Mouse (Mus musculus) heart, embryonic 12.5 days (tissue): ENCODE measurements around the gene Fggy. TPM values are rescaled to one million over a fixed set of nuclear protein-coding genes. Genes with fewer than 3 reads are reported as not detected.

ENCODE experiments used
- ATAC-seq: fragments of 200-750 bp; cut with Nextera tagmentation; 2 replicates; pipeline ENCODE4 v1.8.0; 2017; ENCODE audit warnings: moderate TSS enrichment, moderate library complexity; ENCODE audit not compliant: insufficient number of reproducible peaks, low FRiP score
- H3K27ac ChIP-seq: fragments of 300-500 bp; sonication (generic); 2 replicates; pipeline ENCODE4 v1.5.1; 2016; ENCODE audit warnings: mild to moderate bottlenecking, moderate library complexity; ENCODE audit not compliant: poor library complexity, severe bottlenecking
- H3K27me3 ChIP-seq: fragments of 300-500 bp; sonication (generic); replicated peaks from 2 replicates; pipeline ENCODE4 v1.6.1; 2016; ENCODE audit warnings: mild to moderate bottlenecking, moderate library complexity
- H3K36me3 ChIP-seq: fragments of 300-500 bp; sonication (generic); 2 replicates; pipeline ENCODE4 v1.6.1; 2016; ENCODE audit warnings: mild to moderate bottlenecking, moderate library complexity
- H3K4me1 ChIP-seq: fragments of 300-500 bp; sonication (generic); replicated peaks from 2 replicates; pipeline ENCODE4 v1.6.1; 2016; ENCODE audit warnings: mild to moderate bottlenecking
- H3K4me2 ChIP-seq: fragments of 300-500 bp; sonication (generic); 2 replicates; pipeline ENCODE4 v1.6.1; 2016; ENCODE audit warnings: mild to moderate bottlenecking, moderate library complexity
- H3K4me3 ChIP-seq: fragments of 300-500 bp; sonication (generic); 2 replicates; pipeline ENCODE4 v1.5.1; 2016; ENCODE audit warnings: mild to moderate bottlenecking
- H3K9ac ChIP-seq: fragments of 300-500 bp; sonication (generic); 2 replicates; pipeline ENCODE4 v1.6.1; 2016; ENCODE audit warnings: mild to moderate bottlenecking, moderate library complexity
- H3K9me3 ChIP-seq: fragments of 300-500 bp; sonication (generic); replicated peaks from 2 replicates; pipeline ENCODE4 v1.6.1; 2016; ENCODE audit warnings: mild to moderate bottlenecking, moderate library complexity
- WGBS: fragments of 180-500 bp; shearing (Covaris S2); methylation state at CpG from one replicate; pipeline ENCODE4 v1.1.7; 2016; 5-methylcytosine and 5-hydroxymethylcytosine counted together
- polyA plus RNA-seq: library from polyadenylated mRNA; unstranded; fragments of >200 nt; fragmentation: Nextera tagmentation; extraction: Ambion mirVana; gene quantifications from 2 replicates; pipeline ENCODE4 v1.2.1, GENCODE M21; 2016

The Fggy gene
- polyA plus RNA-seq, 1 experiment from 2014 or later: 5.8 TPM

DNA sequence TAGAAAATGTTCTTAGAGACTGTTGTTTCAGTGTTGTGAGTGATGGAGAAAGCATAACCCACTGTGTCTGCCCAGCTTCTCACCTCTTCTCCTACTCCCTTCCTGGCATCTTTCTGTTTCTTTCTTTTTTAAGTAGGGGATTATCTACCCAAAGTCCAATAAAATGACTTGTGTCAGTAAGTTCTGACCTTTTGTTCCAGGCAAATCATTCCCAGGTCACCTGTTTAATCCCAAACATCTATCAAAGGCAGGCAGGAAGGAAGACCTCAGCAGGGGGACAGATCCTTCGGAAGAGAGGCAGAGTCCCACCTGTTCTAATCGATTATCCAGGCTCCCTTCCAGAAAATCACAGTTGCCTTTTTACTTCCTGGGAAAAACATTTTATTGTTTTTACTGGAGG is 143.1 kb downstream of the Fggy start:
- 76% methylated on average over 2 of the region's 2 CpGs for WGBS

DNA sequence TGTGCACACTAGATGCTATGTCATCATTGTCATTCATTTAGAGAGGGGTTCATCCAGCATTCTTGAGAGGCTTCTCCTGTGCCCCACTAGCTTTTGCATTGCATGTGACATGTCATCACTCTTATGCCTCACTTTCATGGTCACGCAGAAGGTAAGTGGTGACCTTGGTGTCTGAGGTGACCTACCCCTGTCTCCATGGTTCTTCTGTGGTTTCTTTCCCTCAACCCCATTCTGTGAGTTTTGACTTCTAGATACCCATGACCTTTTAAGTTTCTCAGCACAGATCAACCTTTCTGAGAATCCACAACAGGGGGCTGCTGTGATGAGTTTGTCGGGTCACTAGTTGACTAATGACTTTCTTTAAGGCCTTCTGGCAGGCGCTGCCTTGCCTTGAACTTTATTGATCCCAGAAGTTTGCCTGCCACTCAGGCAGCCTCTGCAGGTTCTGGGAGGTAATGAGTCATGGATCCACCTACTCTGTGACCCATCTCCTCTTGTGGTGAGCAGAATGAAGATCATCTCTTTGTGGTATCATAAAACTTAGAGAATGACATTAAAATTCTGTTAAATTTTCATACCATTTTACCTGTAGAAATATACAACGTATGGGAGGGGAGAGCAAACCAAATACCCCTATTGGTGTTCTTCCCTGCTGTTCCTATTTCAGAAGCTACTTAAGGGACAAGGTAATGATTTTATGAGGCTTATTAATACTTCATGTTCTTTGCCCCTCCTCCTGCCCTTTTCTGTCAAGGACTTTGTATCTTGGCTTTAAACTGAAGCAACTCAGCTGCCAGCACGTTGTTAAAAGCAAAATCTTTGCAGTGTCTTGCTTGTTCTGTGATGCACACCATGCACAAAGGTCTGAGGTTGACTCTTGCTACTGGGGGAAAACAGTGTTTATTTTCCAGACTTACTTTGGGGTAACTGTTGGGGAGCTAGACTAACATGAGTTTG is 150.9 kb downstream of the Fggy start:
- Histone ChIP-seq H3K4me3 (no peak overlapping the region), H3K27ac (no peak overlapping the region), H3K4me1 (0 out of 2 replicates have a peak, but pooled peaks cover 9% of the 10 kb centered on the region), H3K27me3 (no peaks in the 10 kb centered on the region), H3K9me3 (no peaks in the 10 kb centered on the region), H3K4me2 (no peak overlapping the region), H3K36me3 (no peaks in the 10 kb centered on the region), H3K9ac (no peak overlapping the region)
- no peak for ATAC-seq
- 68% methylated on average over 5 of the region's 5 CpGs for WGBS

More for the DNA sequence above, 143.1 kb downstream of the Fggy start:
- no peak overlapping the region for H3K27ac ChIP-seq
- no peak for ATAC-seq
- no peaks in the 10 kb centered on the region for H3K9me3 ChIP-seq
- H3K4me2 ChIP-seq: no peak overlapping the region
- H3K9ac ChIP-seq: no peak overlapping the region
- H3K4me1 ChIP-seq: no peaks in the 10 kb centered on the region
- no peaks in the 10 kb centered on the region for H3K27me3 ChIP-seq
- no peaks in the 10 kb centered on the region for H3K36me3 ChIP-seq
- H3K4me3 ChIP-seq: no peak overlapping the region

DNA sequence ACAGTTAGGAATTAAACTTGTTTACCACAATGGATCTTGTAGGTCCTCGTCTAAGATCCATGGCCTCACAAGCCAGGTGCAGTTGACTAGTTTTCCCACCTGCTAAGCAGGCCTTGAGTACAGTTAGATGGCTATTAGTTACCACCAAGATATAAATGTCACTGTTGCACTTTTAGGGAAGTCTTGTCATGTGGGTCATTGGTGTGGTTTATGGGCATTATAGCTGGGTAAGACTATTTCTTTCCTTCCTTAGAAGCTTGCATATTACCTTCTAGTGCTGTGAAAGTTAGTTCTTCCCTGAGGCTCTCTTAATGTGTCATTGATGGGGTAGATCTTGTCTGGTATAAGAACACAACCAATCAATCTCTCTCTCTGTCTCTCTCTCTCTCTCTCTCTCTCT is 152.4 kb downstream of the Fggy start:
- no peak for ATAC-seq
- 77% methylated on average over 1 of the region's 1 CpGs for WGBS
- no peaks in the 10 kb centered on the region for H3K27me3 ChIP-seq

DNA sequence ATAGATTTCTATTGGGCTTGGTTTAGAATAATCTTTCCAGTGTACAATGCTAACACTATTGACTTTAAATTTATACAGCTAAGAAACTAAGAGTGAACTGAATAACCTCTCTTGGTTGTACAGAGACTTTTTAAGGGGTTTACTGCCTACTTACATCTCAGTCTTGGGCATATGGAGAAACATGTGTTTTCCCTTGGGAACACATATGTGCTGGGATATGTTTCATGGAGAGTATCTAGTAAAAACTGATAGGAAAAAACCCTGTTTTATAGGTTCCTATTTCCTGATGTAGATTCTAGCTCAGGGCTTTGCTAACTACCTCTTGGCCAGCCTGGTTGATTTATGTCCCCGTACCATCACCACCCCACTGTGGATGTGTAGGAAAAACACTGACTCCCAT is 155.5 kb downstream of the Fggy start:
- no peak for ATAC-seq
- 81% methylated on average over 1 of the region's 1 CpGs for WGBS

More for the DNA sequence above, 152.4 kb downstream of the Fggy start:
- no peaks in the 10 kb centered on the region for H3K36me3 ChIP-seq
- no peak overlapping the region for H3K4me2 ChIP-seq
- H3K4me3 ChIP-seq: no peak overlapping the region
- H3K27ac ChIP-seq: no peak overlapping the region
- no peak overlapping the region for H3K9ac ChIP-seq
- H3K9me3 ChIP-seq: no peaks in the 10 kb centered on the region
- H3K4me1 ChIP-seq: 0 out of 2 replicates have a peak, but pooled peaks cover 9% of the 10 kb centered on the region

DNA sequence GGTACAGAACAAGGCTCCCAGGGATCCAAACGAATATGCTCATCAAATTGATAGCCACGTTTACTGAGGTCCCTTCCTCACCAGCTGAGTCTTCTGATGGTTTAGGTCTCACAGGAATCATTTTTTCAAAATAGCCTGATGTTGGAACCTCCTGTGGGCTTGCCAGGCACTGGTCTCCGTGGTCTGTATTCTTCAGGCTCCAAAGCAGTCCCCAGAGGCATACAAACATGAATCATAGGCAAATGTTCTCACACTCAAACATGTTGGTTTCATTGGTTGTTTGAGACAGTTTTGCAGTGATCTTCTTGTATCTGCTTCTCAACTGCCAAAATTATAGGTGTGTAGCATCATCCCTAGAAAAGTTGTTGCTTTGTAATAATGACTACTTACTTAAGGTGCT is 156.0 kb downstream of the Fggy start:
- Histone ChIP-seq H3K4me3 (no peak overlapping the region), H3K36me3 (no peaks in the 10 kb centered on the region), H3K27ac (no peak overlapping the region), H3K4me2 (no peak overlapping the region), H3K27me3 (no peaks in the 10 kb centered on the region), H3K9me3 (no peaks in the 10 kb centered on the region), H3K9ac (no peak overlapping the region), H3K4me1 (0 out of 2 replicates have a peak, but pooled peaks cover 9% of the 10 kb centered on the region)
- no peak for ATAC-seq
- WGBS: 72% methylated on average over 3 of the region's 3 CpGs

More for the DNA sequence above, 155.5 kb downstream of the Fggy start:
- Histone ChIP-seq H3K4me3 (no peak overlapping the region), H3K36me3 (no peaks in the 10 kb centered on the region), H3K27me3 (no peaks in the 10 kb centered on the region), H3K4me1 (0 out of 2 replicates have a peak, but pooled peaks cover 9% of the 10 kb centered on the region), H3K9ac (no peak overlapping the region), H3K27ac (no peak overlapping the region), H3K9me3 (no peaks in the 10 kb centered on the region), H3K4me2 (no peak overlapping the region)

DNA sequence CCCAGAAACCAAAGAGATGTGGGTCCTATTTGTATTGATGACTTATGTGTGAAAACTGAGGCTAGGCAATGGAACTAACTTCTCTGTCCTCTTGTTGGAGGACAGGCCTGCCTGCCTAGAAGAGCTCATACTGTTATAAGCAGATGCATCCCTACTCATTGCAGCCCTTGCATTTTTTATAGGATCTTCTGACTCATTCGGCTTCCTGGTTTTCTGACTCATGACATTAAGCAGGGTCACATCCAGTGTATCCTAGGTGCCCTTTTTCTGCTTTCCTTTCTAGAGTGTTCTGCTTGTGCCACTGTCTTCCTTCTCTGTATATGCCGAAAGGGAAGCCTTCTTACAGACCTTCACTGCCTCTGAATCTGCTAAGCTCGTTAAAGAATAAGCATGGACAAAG is 158.8 kb downstream of the Fggy start:
- H3K27ac ChIP-seq: no peak overlapping the region
- H3K4me2 ChIP-seq: no peak overlapping the region
- no peaks in the 10 kb centered on the region for H3K9me3 ChIP-seq

DNA sequence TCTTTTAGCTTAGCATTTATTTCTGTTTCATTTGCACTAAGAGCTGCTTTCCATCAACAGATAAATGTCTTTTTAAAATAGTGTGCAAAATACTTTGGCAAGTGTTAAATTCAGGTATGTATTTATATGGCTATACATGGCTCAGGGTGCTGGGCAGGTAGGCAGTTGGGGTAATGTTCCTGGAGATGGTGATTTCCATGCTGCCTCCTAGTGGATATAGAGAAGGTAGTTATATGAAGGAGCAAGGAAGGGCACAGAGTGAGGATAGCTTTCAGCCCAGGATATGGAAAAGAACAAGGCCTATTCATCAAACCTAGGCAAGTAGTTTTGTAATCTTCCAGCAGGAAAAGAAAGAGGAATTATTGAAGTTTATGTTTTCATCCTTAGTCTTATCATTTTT is 166.3 kb downstream of the Fggy start:
- Histone ChIP-seq H3K27me3 (no peaks in the 10 kb centered on the region), H3K4me2 (no peak overlapping the region), H3K9ac (no peak overlapping the region), H3K27ac (no peak overlapping the region), H3K4me3 (no peak overlapping the region), H3K36me3 (no peaks in the 10 kb centered on the region), H3K9me3 (no peaks in the 10 kb centered on the region), H3K4me1 (no peaks in the 10 kb centered on the region)
- ATAC-seq: no peak

More for the DNA sequence above, 158.8 kb downstream of the Fggy start:
- Histone ChIP-seq H3K9ac (no peak overlapping the region), H3K4me1 (0 out of 2 replicates have a peak, but pooled peaks cover 9% of the 10 kb centered on the region), H3K36me3 (no peaks in the 10 kb centered on the region), H3K27me3 (no peaks in the 10 kb centered on the region), H3K4me3 (no peak overlapping the region)
- WGBS: 73% methylated on average over 3 of the region's 3 CpGs
- no peak for ATAC-seq

DNA sequence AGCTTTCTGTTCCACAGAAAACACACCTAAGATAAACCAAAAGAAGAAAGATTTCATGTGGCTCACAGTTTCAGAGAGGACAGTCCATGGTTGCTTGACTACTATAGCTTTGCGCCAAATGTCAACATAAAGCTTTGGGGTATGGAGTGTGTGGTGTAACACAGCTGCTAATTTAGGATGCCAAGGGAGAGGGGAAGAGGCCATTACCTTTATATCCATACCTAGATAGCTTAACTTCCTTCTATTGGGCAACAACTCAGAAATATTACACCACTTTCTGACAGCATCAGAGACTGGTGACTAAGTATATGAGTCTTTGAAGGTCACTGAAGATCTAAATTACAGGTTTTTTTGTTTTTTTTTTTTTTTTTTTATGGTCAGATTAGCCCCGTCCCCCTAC is 169.1 kb downstream of the Fggy start:
- no peak overlapping the region for H3K9ac ChIP-seq
- no peak overlapping the region for H3K4me3 ChIP-seq
- H3K27ac ChIP-seq: no peak overlapping the region
- no peaks in the 10 kb centered on the region for H3K4me1 ChIP-seq
- H3K36me3 ChIP-seq: no peaks in the 10 kb centered on the region
- no peak for ATAC-seq
- 92% methylated on average over 2 of the region's 2 CpGs for WGBS
- no peaks in the 10 kb centered on the region for H3K27me3 ChIP-seq
- H3K4me2 ChIP-seq: no peak overlapping the region
- no peaks in the 10 kb centered on the region for H3K9me3 ChIP-seq

DNA sequence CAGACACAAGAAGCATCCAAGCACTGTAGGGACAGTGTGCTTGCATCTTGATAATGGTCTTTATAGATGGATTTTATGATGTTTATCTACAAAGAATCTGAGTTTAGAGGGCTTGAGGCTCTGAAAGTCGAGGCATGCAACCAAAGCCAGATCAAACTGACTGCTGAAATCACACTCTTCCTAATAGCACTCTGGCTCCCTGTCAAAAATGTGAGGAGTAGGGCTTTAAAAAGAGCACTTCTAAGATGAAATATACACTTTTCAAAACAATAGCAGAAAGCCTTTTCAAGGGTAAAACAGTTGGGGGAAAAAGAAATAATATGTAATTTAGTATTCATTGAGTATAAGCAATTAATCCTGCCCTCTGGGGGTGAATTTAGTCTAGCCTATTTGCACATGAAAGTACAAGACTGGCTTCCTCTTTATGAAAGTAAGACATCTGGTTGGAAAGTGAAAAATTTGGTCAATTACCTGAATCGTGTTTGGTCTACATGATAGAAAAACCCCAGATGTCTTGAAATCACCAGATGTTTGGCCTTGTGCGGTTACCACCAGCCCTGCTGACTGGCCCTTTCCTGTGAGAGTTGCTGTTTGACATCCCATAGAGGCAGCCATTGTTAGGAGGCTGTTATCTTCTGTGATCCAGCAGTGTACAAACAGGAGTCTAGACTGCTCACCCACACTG is 172.0 kb downstream of the Fggy start:
- Histone ChIP-seq H3K9ac (no peak overlapping the region), H3K36me3 (no peaks in the 10 kb centered on the region), H3K4me3 (no peak overlapping the region), H3K4me1 (peaks cover 10% of the 10 kb centered on the region), H3K27me3 (no peaks in the 10 kb centered on the region), H3K9me3 (no peaks in the 10 kb centered on the region), H3K27ac (no peak overlapping the region), H3K4me2 (no peak overlapping the region)
- no peak for ATAC-seq
- 43% methylated on average over 3 of the region's 3 CpGs for WGBS

DNA sequence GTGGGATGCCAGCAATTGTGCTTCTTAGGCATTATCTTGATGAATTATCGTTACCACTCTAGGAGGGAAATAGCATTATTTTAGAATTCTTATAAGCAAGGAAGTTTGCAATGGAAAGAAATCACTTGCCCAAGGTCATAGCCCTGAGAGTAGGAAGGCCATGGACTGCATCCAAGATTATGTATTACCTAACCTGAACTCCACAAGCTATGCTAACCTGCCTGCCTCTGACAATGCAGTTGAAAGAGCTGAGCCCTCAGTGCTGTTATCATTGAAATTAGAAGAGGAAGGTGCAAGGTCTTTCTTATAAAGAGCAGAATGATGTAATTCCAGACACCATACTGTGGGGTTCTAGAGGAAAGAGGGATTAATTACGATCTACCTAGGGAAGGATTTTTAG is 173.8 kb downstream of the Fggy start:
- peaks cover 10% of the 10 kb centered on the region for H3K4me1 ChIP-seq
- no peaks in the 10 kb centered on the region for H3K9me3 ChIP-seq
- no peak overlapping the region for H3K4me2 ChIP-seq
- no peak for ATAC-seq
- H3K4me3 ChIP-seq: no peak overlapping the region
- H3K27me3 ChIP-seq: no peaks in the 10 kb centered on the region
- H3K9ac ChIP-seq: no peak overlapping the region
- H3K27ac ChIP-seq: no peak overlapping the region
- no peaks in the 10 kb centered on the region for H3K36me3 ChIP-seq
- WGBS: 84% methylated on average over 2 of the region's 2 CpGs
